Comparison of ENCODE assay signal across 10 mouse cellular contexts in the genomic region with DNA sequence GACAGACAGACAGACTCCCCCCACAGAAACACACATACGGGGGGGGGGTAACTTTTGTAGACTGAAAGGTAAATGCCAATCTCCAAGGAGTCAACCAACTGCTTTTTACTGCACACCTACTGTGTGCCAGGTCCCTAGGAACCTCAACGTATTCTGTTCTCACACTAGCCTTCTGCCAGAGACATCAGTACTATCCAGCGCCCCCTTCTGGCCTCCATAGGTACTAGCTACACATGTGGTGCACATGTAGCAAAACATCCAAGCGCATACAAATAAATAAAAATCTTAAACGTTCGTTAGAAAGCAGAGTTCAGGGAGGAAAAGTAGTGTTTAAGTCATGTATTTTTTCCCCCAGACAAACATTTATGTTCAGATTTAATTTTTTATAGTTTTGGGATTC.
DNase-seq lines count a peak whose midpoint lies in the region; ATAC-seq and TF ChIP-seq lines count a peak whose summit lies in the region.
"Had no signal": no experiment of that assay in that cellular context is flagged by ENCODE, and none has a peak within 500 bp of the region (broad histone marks: within the 10 kb centered on the region; RNA-seq: fewer than 3 reads in every experiment).

No protein-coding gene starts in this region.

- ATAC-seq in kidney, embryonic 14.5 days (ENCODE audit: low FRiP score, low TSS enrichment): no peak

- H3K36me3 ChIP-seq in kidney, embryonic 14.5 days (ENCODE audit: control insufficient read depth, insufficient read depth, low read length): no peaks in the 10 kb centered on the region
- H3K36me3 ChIP-seq: embryonic facial prominence, embryonic 13.5 days; limb, embryonic 12.5 days had no signal

- no peaks in the 10 kb centered on the region for H3K9me3 ChIP-seq in kidney, embryonic 14.5 days (ENCODE audit: control insufficient read depth, low read length)
- H3K9me3 ChIP-seq: embryonic facial prominence, embryonic 13.5 days; limb, embryonic 12.5 days had no signal

- DNase-seq in cerebellum, postnatal 10 days: peak; percentile 66 to 75
- DNase-seq in cerebellum, adult 9-10 months: no peak
- DNase-seq in kidney, postnatal 10 days: peak; percentile 51
- peak; percentile 39 for DNase-seq in 416B (ENCODE audit: low read depth)
- no peak for DNase-seq in spleen, postnatal 4 days (ENCODE audit: low spot score in 2 of 2)
- DNase-seq in urinary bladder, postnatal 25 days (ENCODE audit: low spot score): no peak

- H3K4me1 ChIP-seq in kidney, embryonic 14.5 days (ENCODE audit: control insufficient read depth, insufficient read depth, low read length): peaks cover 3% of the 10 kb centered on the region; the same call in 1 of the 2 replicates
- H3K4me1 ChIP-seq in cortical plate, adult 2 months (ENCODE audit: control insufficient read depth, insufficient read depth, low read length): peaks cover 7% of the 10 kb centered on the region
- H3K4me1 ChIP-seq: limb, embryonic 12.5 days had no signal

- H3K4me2 ChIP-seq in kidney, embryonic 14.5 days (replicated peaks; ENCODE audit: low read depth, low read length): no peak overlapping the region
- H3K4me2 ChIP-seq: embryonic facial prominence, embryonic 13.5 days; limb, embryonic 12.5 days had no signal

- H3K27me3 ChIP-seq in kidney, embryonic 14.5 days (ENCODE audit: control insufficient read depth, insufficient read depth, low read length): peaks cover 6% of the 10 kb centered on the region; the same call in 1 of the 2 replicates

- 57% methylated on average over 6 of the region's 6 CpGs for WGBS in kidney, embryonic 14.5 days

- H3K9ac ChIP-seq in kidney, embryonic 14.5 days (ENCODE audit: low read depth, low read length): no peak overlapping the region
- H3K9ac ChIP-seq: embryonic facial prominence, embryonic 13.5 days; limb, embryonic 12.5 days had no signal

- TF ChIP-seq CTCF in cortical plate, adult 2 months (IDR thresholded peaks at IDR 0.05; ENCODE audit: extremely low read depth, insufficient read depth, low read length): peak; percentile 35

- TF ChIP-seq POLR2A in cortical plate, adult 2 months (IDR thresholded peaks at IDR 0.05; ENCODE audit: extremely low read depth, insufficient read depth, low read length): no peak

- no peak overlapping the region for H3K27ac ChIP-seq in kidney, embryonic 14.5 days (ENCODE audit: low read depth, low read length)
- H3K27ac ChIP-seq in cortical plate, adult 2 months (ENCODE audit: insufficient read depth, low read length): no peak overlapping the region
- H3K27ac ChIP-seq: embryonic facial prominence, embryonic 13.5 days; limb, embryonic 12.5 days had no signal

- no peak overlapping the region for H3K4me3 ChIP-seq in kidney, embryonic 14.5 days (ENCODE audit: low read length)
- no peak overlapping the region for H3K4me3 ChIP-seq in cortical plate, adult 2 months (ENCODE audit: insufficient read depth, low read length)
- H3K4me3 ChIP-seq: embryonic facial prominence, embryonic 13.5 days; limb, embryonic 12.5 days had no signal

Comparison
In these comparisons a context has a peak if more than half of its experiments do, and no peak if none do; other contexts are left out.
1. DNase-seq: peak in cerebellum, postnatal 10 days (2 of 2), kidney, postnatal 10 days (single experiment) and 416B (single experiment); none in cerebellum, adult 9-10 months (single experiment), spleen, postnatal 4 days (0 of 2) and urinary bladder, postnatal 25 days (single experiment).